Mouse (Mus musculus) CD4-positive, CD25-positive, alpha-beta regulatory T cell, adult 2 months (primary cell): ENCODE measurements around the gene Fmr1nb.
A peak's percentile ranks its signal among the peaks of the same experiment; 100 is the strongest.
"Not testable (repeated sequence)": the region's sequence is repeated elsewhere in the genome, so short reads cannot be mapped to it uniquely, and the experiment has no call there.

Experiments
- DNase-seq: peaks from one replicate; pipeline ENCODE4 v3.0.0-alpha.2; 2012; ENCODE audit warnings: low read depth, low spot score

The Fmr1nb gene

GRCm38 (mm10) chrX:68761606-68762005 is at the start of gene Fmr1nb:
Gene Fmr1nb, plus strand, starts transcription at chrX:68761839.
- DNase-seq, result no peak

- DNase-seq, result no peak
Observed at GRCm38 (mm10) chrX:68736902-68737301, 24.7 kb upstream of the Fmr1nb start.

- no peak for DNase-seq
Observed at GRCm38 (mm10) chrX:68740088-68740487, 21.6 kb upstream of the Fmr1nb start.

- not testable (repeated sequence) for DNase-seq
Observed at GRCm38 (mm10) chrX:68820449-68820848, 58.8 kb downstream of the Fmr1nb start.

- DNase-seq, result not testable (repeated sequence)
Observed at GRCm38 (mm10) chrX:68821059-68821458, 59.4 kb downstream of the Fmr1nb start, which contains the start of gene Gm14698. Gene Gm14698, plus strand, starts transcription at chrX:68821093.

- DNase-seq, result peak; percentile 0
Observed at GRCm38 (mm10) chrX:68839548-68840444, 78.2 kb downstream of the Fmr1nb start.
